23 mouse cellular contexts compared by ENCODE assay signal in the genomic region with DNA sequence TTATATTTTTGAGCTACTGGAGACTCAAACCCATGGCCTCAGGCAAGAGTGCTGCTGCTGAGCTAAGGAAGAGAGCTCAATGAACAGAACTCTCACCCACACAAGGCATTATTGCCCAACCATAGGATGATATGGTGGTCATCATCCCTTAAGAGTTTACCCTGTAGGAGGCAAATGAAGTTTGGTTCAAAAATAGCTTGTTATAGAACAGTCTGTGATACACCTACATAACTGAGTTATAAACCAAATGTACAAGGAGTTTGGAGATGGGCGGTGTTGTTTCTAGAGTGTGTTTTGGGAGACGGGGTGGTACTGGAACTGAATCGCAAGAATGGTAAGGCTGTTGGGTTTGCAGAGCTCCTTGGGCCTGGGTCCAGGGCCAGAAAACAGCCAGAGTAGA. TPM values are rescaled to one million over a fixed set of nuclear protein-coding genes. Genes with fewer than 3 reads are reported as not detected.
"Had no signal": no experiment of that assay in that cellular context is flagged by ENCODE, and none has a peak within 500 bp of the region (broad histone marks: within the 10 kb centered on the region; RNA-seq: fewer than 3 reads in every experiment).

No protein-coding gene starts in this region.

- DNase-seq: retina, postnatal 1 day; right cerebral cortex, postnatal 14 days; right cerebral cortex, postnatal 4 days; spleen, adult 18-20 months; thymus, adult 18-20 months; thymus, adult 2 months; thymus, postnatal 14 days; thymus, postnatal 25 days; thymus, postnatal 36 days; thymus, postnatal 4 days had no signal

- H3K4me1 ChIP-seq: neural tube, embryonic 12.5 days; neural tube, embryonic 13.5 days; neural tube, embryonic 15.5 days; stomach, embryonic 15.5 days had no signal

- H3K4me3 ChIP-seq: neural tube, embryonic 12.5 days; neural tube, embryonic 13.5 days; neural tube, embryonic 15.5 days; stomach, embryonic 15.5 days had no signal

- H3K27ac ChIP-seq: neural tube, embryonic 12.5 days; neural tube, embryonic 13.5 days; neural tube, embryonic 15.5 days; stomach, embryonic 15.5 days; stomach, postnatal 0 days had no signal

RNA-seq across cellular contexts. Expression of gene Dnajc5g, which starts 36.3 kb away (rescaled TPM):
- total RNA-seq: neutrophil, adult 5-6 weeks had no signal
- polyA plus RNA-seq: neural tube, embryonic 12.5 days; neural tube, embryonic 13.5 days; neural tube, embryonic 14.5 days; neural tube, embryonic 15.5 days; small intestine, adult 2 months; spleen, adult 2 months; stomach, embryonic 14.5 days; stomach, embryonic 15.5 days; stomach, embryonic 16.5 days; stomach, postnatal 0 days; thymus, adult 2 months; thymus, postnatal 0 days; urinary bladder, adult 2 months had no signal

RNA-seq across cellular contexts. Expression of gene Slc30a3, which starts 38.2 kb away (rescaled TPM):
- total RNA-seq: neutrophil, adult 5-6 weeks had no signal
- polyA plus RNA-seq: stomach, postnatal 0 days had no signal
